Mouse (Mus musculus) lung, adult 2 months (tissue): ENCODE measurements around the gene Sbno1. TPM values are rescaled to one million over a fixed set of nuclear protein-coding genes. Genes with fewer than 3 reads are reported as not detected.

Experiments used
- DNase-seq: peaks from one replicate; pipeline ENCODE4 v3.0.0; 2022
- H3K4me1 ChIP-seq: fragments of 200-500 bp; 2 replicates; pipeline ENCODE4 v1.6.1; 2011; ENCODE audit warnings: low read length; ENCODE audit not compliant: control insufficient read depth, insufficient read depth
- H3K4me3 ChIP-seq: fragments of 200-500 bp; replicated peaks from 2 replicates; pipeline ENCODE3; 2011; ENCODE audit warnings: low read depth, mild to moderate bottlenecking, control low read depth, low read length; ENCODE audit errors: extremely low read depth
- CTCF ChIP-seq: fragments of 200-500 bp; IDR thresholded peaks from 2 replicates; pipeline ENCODE4 v1.5.1; 2011; ENCODE audit warnings: mild to moderate bottlenecking, low read length, control low read depth; ENCODE audit not compliant: insufficient read depth
- POLR2A ChIP-seq: fragments of 200-500 bp; IDR thresholded peaks from 2 replicates; pipeline ENCODE4 v1.6.1; 2011; ENCODE audit warnings: low read depth, mild to moderate bottlenecking, control low read depth, low read length, borderline replicate concordance; ENCODE audit errors: extremely low read depth
- WGBS: fragments of 180-500 bp; shearing (Covaris S2); methylation state at CpG from one replicate; pipeline ENCODE4 v1.1.7; 2018; 5-methylcytosine and 5-hydroxymethylcytosine counted together
- polyA plus RNA-seq: library from polyadenylated mRNA; depleted of rRNA; stranded (reverse); fragments of >200 nt; gene quantifications from 2 replicates; pipeline ENCODE4 v1.2.3, GENCODE M21; 2012

Sbno1 gene
- polyA plus RNA-seq, 1 experiment, result 19.2 TPM

DNA sequence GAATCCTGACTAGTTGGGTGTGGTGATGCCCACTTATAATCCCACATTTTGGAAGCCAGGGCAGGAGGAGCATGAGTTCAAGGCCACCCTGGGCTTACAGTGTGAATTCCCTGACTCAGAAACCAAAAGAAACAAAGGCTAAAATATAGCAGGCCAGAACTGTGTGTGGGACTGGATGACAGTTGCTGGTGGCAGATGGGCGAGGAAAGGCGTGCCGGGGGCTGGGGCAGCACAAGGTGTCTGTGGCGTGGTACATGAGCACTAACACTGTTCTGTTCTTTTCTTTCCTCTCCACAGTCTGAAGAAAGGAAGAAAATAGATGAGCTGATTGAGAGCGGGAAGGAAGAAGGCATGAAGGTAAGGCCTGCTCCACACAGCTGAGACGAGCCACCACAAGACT, 31.0 kb upstream of the Sbno1 start:
- TF ChIP-seq POLR2A, result no peak
- TF ChIP-seq CTCF, result no peak
- 92% methylated on average over 6 of the region's 6 CpGs for WGBS
- Histone ChIP-seq H3K4me1 (no peaks in the 10 kb centered on the region), H3K4me3 (no peak overlapping the region)
- DNase-seq, result no peak

GRCm38 (mm10) chr5:124454082-124454419, 28.2 kb upstream of the Sbno1 start:
- Histone ChIP-seq H3K4me1 (no peaks in the 10 kb centered on the region), H3K4me3 (no peak overlapping the region)
- TF ChIP-seq CTCF (no peak), POLR2A (no peak)
- DNase-seq, result no peak
- 66% methylated on average over 1 of the region's 1 CpGs for whole genome bisulfite sequencing

DNA sequence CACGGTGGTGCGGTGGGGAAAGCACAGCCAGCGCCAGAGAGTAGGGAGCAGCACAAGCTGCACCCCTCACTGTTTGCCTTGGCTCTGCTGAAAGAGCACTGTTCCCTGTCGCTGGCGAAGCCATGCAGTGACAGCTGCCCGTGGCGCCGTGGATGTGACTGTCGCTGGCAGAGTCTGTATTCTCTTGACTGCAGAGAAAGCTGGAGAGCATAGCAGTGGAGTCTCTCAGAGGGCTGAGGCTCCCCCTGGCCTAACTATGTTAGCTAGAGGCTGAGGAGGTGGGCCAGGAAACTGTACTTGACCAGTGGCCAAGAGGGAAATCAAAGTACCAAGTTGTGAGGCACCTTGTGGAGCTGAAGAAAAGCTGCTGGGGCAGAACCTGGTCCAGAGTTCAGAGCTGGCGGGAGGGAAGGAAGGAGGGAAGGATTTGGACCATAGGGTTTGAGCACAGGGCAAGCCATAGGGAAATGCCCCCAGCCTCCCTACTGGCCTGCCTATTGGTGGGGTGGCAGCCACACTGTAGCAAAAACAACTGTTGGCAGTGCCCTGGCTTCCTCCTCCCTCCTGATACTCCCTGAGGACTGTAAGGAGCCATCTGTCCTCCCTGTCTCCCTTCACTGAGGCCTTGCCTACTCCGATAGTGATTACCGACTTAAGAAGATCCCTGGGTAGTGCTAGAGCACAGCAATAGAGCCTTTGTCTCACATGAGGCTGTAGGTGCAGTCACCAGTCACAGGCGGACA, 27.7 kb upstream of the Sbno1 start:
- Histone ChIP-seq H3K4me1 (no peaks in the 10 kb centered on the region), H3K4me3 (no peak overlapping the region)
- WGBS, result 78% methylated on average over 13 of the region's 13 CpGs
- DNase-seq, result no peak
- TF ChIP-seq POLR2A (no peak), CTCF (no peak)

DNA sequence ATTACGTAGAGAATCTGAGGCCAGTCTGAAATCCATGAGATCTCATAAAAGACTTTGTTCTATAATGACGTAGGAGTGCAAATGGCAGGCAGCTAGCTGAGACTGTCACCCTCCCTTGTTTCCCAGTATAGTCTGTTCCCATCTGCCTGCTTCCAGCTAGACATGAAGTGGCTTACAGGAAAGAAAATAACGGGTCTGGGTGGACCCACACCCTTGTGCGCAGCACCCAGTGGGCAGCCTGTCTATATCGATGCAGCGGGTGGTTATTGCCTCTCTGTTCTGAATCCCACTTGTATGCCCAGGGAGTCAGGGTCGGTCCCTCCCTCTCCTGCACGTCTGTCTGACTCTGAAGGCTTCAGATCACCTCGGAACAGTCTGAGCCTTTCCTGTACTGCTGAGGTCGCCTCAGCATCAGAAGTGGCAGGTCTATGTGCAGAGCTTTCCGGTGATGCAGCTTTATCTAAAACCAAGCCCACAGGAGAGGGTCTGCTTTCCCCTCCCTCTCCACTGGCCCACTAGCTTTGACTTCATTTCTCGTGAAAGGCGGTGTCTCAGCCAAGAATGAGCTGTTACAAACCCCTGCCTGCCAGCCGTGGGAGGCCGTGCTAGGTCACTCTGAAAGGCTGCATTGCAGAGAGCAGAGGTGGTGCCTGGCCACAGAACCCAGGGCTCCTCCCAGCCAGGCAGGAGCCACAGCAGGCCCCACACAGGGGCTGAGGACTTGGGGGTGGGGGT, 26.9 kb upstream of the Sbno1 start:
- no peak for DNase-seq
- Histone ChIP-seq H3K4me1 (no peaks in the 10 kb centered on the region), H3K4me3 (no peak overlapping the region)
- WGBS, result 74% methylated on average over 15 of the region's 15 CpGs
- TF ChIP-seq CTCF, result no peak
- no peak for TF ChIP-seq POLR2A

- TF ChIP-seq CTCF (no peak), POLR2A (no peak)
- peaks cover 14% of the 10 kb centered on the region for H3K4me1 ChIP-seq
- WGBS, result 73% methylated on average over 16 of the region's 16 CpGs
- no peak for DNase-seq
- H3K4me3 ChIP-seq, result no peak overlapping the region
Measured at GRCm38 (mm10) chr5:124450641-124451340, 25.0 kb upstream of the Sbno1 start.

GRCm38 (mm10) chr5:124450051-124450450, 24.2 kb upstream of the Sbno1 start:
- WGBS, result 76% methylated on average over 7 of the region's 7 CpGs
- no peak for DNase-seq
- peaks cover 14% of the 10 kb centered on the region for H3K4me1 ChIP-seq
- TF ChIP-seq CTCF (no peak), POLR2A (no peak)
- H3K4me3 ChIP-seq, result no peak overlapping the region

- 67% methylated on average over 6 of the region's 6 CpGs for WGBS
- no peak for DNase-seq
Measured at GRCm38 (mm10) chr5:124449494-124449893, 23.7 kb upstream of the Sbno1 start.

DNA sequence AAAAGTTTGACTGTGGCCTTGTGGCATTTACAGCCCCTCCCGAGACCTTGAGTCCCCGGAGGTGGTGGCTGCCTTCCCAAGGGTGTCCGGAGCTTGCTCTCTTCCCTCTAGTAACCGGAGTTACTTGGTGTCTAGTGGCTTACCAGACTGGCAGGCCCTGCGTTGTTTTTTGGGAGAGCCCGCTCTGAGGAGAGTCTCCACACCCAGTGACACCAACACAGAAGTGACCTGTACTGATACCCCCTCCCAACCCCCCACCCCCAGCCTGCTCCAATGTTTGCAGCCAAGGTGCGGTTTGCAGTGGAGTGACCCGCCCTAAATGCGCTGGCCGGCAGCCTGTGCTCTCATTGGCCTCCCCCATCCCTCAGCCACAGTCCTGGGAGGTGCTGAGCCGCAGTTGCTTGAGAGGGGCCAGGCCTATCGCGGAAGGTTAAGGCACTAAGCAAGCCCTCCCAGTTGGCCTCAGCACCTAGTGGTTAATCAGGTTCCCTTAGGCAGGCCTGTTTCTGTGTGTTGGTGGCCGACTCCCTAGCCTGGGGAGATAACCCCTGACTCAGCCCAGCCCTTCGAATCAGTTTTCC, 20.6 kb upstream of the Sbno1 start:
- peaks cover 19% of the 10 kb centered on the region for H3K4me1 ChIP-seq
- DNase-seq, result peak; percentile 71
- WGBS, result 5% methylated on average over 15 of the region's 15 CpGs
- TF ChIP-seq CTCF, result no peak
- peak; percentile 30; the same call in 1 of the 2 replicates for TF ChIP-seq POLR2A
- H3K4me3 ChIP-seq, result peak overlapping the region; percentile 67

More at GRCm38 (mm10) chr5:124449494-124449893, 23.7 kb upstream of the Sbno1 start:
- H3K4me1 ChIP-seq, result peaks cover 18% of the 10 kb centered on the region
- H3K4me3 ChIP-seq, result no peak overlapping the region
- no peak for TF ChIP-seq POLR2A
- no peak for TF ChIP-seq CTCF

DNA sequence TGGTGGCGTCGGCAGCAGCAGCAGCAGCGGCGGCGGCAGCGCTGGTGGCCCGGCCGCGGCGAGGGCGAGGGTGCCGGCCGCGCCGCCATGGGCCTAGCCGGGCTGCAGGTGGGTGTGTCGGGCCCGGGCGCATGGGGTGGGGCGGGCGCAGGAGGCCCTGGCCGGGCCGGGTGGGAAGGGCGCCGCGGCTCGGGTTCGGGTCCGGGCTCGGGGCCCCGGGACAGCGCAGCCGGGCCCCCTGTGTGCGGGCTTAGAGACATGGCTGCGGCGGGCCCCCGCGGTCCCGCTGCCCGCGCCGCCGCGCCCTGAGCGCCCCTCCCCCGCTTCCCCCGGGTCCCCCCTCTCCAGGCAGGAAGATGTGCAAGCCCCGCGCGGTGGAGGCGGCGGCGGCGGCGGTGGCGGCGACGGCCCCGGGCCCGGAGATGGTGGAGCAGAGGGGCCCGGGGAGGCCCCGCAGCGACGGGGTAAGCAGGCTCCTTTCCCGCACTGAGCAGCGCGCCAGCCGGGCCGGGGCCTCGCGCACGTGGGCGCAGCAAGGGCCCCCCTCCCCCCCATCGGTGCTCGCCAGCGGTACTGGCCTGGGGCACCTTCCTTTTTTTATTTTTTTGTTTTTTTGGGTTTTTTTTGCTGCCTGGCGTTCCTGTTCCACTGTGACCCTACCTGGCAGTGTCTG, 20.0 kb upstream of the Sbno1 start:
- TF ChIP-seq CTCF (no peak), POLR2A (no peak)
- DNase-seq, result peak; percentile 57
- Histone ChIP-seq H3K4me1 (peaks cover 19% of the 10 kb centered on the region), H3K4me3 (peak overlapping the region; percentile 67)
- 4% methylated on average over 65 of the region's 77 CpGs for WGBS
